Mouse (Mus musculus) forebrain, postnatal 0 days (tissue): ENCODE measurements at regions not wholly inside any gene's neighbourhood (a gene's known extent, or its start where the extent isn't known, plus 50 kb on each side); places are given as distances from the start of the nearest gene placed in this dataset.

Source experiments
- ATAC-seq: fragments of 200-750 bp; cut with Nextera tagmentation; 2 replicates; pipeline ENCODE4 v1.8.0; 2017; ENCODE audit warnings: mild to moderate bottlenecking, moderate library complexity
- DNase-seq: peaks from one replicate; pipeline ENCODE4 v3.0.0-alpha.2; 2015
- H3K27ac ChIP-seq: fragments of 300-500 bp; sonication (generic); 2 replicates; pipeline ENCODE4 v1.5.1; 2014; ENCODE audit warnings: low read depth, mild to moderate bottlenecking, antibody characterized with exemption, low read length, moderate library complexity, mixed read lengths
- H3K27me3 ChIP-seq: fragments of 300-500 bp; sonication (generic); 2 replicates; pipeline ENCODE4 v1.6.1; 2014; ENCODE audit warnings: mild to moderate bottlenecking, low read length, mixed read lengths; ENCODE audit not compliant: insufficient read depth
- H3K36me3 ChIP-seq: fragments of 300-500 bp; sonication (generic); 2 replicates; pipeline ENCODE4 v1.6.1; 2014; ENCODE audit warnings: mild to moderate bottlenecking, moderate library complexity; ENCODE audit not compliant: insufficient read depth
- H3K4me1 ChIP-seq: fragments of 300-500 bp; sonication (generic); 2 replicates; pipeline ENCODE4 v1.6.1; 2014; ENCODE audit warnings: antibody characterized with exemption; ENCODE audit not compliant: insufficient read depth
- H3K4me2 ChIP-seq: fragments of 300-500 bp; sonication (generic); 2 replicates; pipeline ENCODE4 v1.6.1; 2014; ENCODE audit warnings: low read depth, mild to moderate bottlenecking, moderate library complexity
- H3K4me3 ChIP-seq: fragments of 300-500 bp; sonication (generic); 2 replicates; pipeline ENCODE4 v1.5.1; 2014; ENCODE audit warnings: low read depth, low read length, mixed read lengths
- H3K9ac ChIP-seq: fragments of 300-500 bp; sonication (generic); 2 replicates; pipeline ENCODE4 v1.6.1; 2014; ENCODE audit warnings: mild to moderate bottlenecking
- H3K9me3 ChIP-seq: fragments of 300-500 bp; sonication (generic); 2 replicates; pipeline ENCODE4 v1.6.1; 2016; ENCODE audit warnings: low read length
- CTCF ChIP-seq: sonication (generic); IDR thresholded peaks from 2 replicates; pipeline ENCODE4 v1.5.1; 2016; ENCODE audit warnings: antibody characterized with exemption, control low read depth, low read depth
- WGBS: fragments of 180-500 bp; shearing (Covaris S2); extraction: QIAGEN DNeasy Blood & Tissue Kit; methylation state at CpG from one replicate; pipeline ENCODE4 v1.1.7; 2014; 5-methylcytosine and 5-hydroxymethylcytosine counted together

DNA sequence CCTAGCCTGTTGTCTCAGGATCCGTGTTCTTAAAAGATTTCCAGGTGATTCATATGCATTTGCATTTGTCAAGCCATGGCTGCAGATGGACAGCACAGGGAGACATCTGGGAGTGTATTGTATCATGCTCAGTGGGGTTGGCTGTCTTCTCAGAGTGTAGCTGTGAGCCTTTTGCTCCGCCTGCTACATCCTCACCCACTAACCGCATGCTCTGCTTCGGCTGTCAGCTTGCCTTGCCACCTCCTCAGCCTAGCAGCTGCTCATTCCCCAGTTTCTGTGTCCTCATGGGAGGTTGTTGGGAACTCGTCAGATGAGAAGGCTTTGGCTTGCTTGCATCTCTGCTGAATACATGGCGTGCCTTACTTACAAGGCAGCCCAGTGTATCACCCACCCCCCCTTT lies 174.5 kb upstream of the C9orf72 start:
- peak; percentile 84 for ATAC-seq
- H3K9me3 ChIP-seq = no peaks in the 10 kb centered on the region
- no peaks in the 10 kb centered on the region for H3K27me3 ChIP-seq
- peak; percentile 64 for DNase-seq
- no peaks in the 10 kb centered on the region for H3K4me1 ChIP-seq
- H3K27ac ChIP-seq = no peak overlapping the region
- 63% methylated on average over 6 of the region's 6 CpGs for WGBS
- H3K36me3 ChIP-seq = no peaks in the 10 kb centered on the region
- TF ChIP-seq CTCF = no peak
- H3K4me2 ChIP-seq = no peak overlapping the region
- H3K9ac ChIP-seq = no peak overlapping the region
- H3K4me3 ChIP-seq = no peak overlapping the region

DNA sequence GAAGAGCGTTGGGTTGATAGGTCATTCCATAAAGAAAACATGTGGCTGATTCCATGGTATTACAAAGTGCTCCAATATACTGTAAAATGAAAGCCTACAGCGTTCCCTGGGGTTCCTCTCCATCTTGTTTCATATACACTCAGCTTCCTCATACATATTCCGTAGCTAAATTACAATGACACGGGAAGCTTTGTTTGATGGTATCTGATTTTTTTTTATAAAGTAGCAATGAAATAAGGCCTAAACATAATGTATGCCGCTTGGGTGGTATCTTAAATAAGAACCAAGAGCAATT lies 169.6 kb upstream of the C9orf72 start:
- 83% methylated on average over 5 of the region's 5 CpGs for WGBS
- H3K4me2 ChIP-seq = no peak overlapping the region
- no peaks in the 10 kb centered on the region for H3K4me1 ChIP-seq
- DNase-seq = no peak
- H3K27me3 ChIP-seq = no peaks in the 10 kb centered on the region
- H3K9ac ChIP-seq = no peak overlapping the region
- H3K9me3 ChIP-seq = no peaks in the 10 kb centered on the region
- H3K36me3 ChIP-seq = no peaks in the 10 kb centered on the region
- TF ChIP-seq CTCF = no peak
- ATAC-seq = no peak
- no peak overlapping the region for H3K27ac ChIP-seq
- no peak overlapping the region for H3K4me3 ChIP-seq

GRCm38 (mm10) chr4:35394821-35395582 lies 169.0 kb upstream of the C9orf72 start:
- ATAC-seq = no peak
- Histone ChIP-seq H3K4me1 (no peaks in the 10 kb centered on the region), H3K4me3 (no peak overlapping the region), H3K9me3 (no peaks in the 10 kb centered on the region), H3K4me2 (0 out of 2 replicates have a peak overlapping the region, but pooled peaks have one; percentile 2), H3K9ac (no peak overlapping the region), H3K27me3 (no peaks in the 10 kb centered on the region), H3K36me3 (no peaks in the 10 kb centered on the region), H3K27ac (no peak overlapping the region)
- WGBS = 58% methylated on average over 16 of the region's 16 CpGs
- no peak for TF ChIP-seq CTCF
- no peak for DNase-seq

DNA sequence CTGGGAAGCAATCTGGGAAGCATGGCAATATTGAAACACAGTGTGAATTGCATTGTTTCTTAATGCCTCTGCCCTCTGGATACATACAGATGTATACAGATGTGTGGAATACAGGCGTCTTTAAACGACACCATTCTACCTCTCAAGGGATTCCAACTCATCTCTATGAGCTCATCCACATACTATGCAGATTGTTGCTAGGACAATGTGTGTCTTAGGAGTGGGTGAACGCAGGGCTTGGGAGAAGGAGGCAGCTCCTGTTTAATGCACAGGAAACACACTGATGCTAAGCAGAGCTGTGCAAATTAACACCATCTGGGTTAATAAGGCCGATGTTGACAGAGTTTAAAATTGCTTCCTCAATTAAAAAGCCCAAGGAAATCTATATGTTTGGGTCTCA lies 149.8 kb upstream of the C9orf72 start:
- no peaks in the 10 kb centered on the region for H3K36me3 ChIP-seq
- H3K9me3 ChIP-seq = no peaks in the 10 kb centered on the region
- no peak overlapping the region for H3K27ac ChIP-seq
- no peak overlapping the region for H3K4me3 ChIP-seq
- TF ChIP-seq CTCF = no peak
- ATAC-seq = no peak
- 20% methylated on average over 4 of the region's 4 CpGs for WGBS
- H3K4me1 ChIP-seq = no peaks in the 10 kb centered on the region
- H3K9ac ChIP-seq = no peak overlapping the region
- DNase-seq = no peak
- H3K4me2 ChIP-seq = no peak overlapping the region
- H3K27me3 ChIP-seq = no peaks in the 10 kb centered on the region

DNA sequence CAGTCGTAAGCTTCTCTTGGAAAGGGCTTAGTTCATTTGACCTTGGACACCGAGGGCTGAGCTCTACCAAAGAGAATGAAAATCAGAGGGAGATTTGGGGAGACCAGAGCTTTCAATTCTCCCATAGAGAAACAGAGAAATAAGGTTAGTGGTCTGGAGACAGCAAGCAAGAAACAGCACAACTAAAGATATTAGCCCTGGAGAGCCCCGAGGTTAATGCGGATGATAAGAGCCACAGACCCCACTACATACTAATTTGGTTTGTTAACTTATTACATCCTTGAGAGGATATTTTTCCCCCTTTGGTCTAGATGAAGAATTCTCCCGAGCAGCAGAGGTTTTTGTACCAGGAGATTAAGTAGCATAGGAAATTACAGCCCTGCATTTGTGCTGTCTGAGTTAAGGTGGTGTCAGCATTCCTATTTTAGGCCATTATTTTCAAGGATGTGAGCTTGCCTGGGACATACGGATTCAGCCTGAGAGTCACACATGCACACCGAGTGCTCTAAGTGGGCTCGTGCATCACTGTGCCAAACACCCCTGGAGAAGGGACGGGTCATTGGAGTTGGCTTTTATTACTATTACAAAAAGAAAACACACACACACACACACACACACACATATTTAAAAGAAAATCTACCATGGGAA lies 147.4 kb upstream of the C9orf72 start:
- no peak overlapping the region for H3K9ac ChIP-seq
- no peaks in the 10 kb centered on the region for H3K4me1 ChIP-seq
- no peak overlapping the region for H3K27ac ChIP-seq
- peak overlapping the region; percentile 32 for H3K4me2 ChIP-seq
- ATAC-seq (peak; percentile 40), DNase-seq (no peak)
- no peaks in the 10 kb centered on the region for H3K27me3 ChIP-seq
- TF ChIP-seq CTCF = no peak
- no peaks in the 10 kb centered on the region for H3K36me3 ChIP-seq
- no peaks in the 10 kb centered on the region for H3K9me3 ChIP-seq
- WGBS = 32% methylated on average over 9 of the region's 9 CpGs
- H3K4me3 ChIP-seq = no peak overlapping the region

DNA sequence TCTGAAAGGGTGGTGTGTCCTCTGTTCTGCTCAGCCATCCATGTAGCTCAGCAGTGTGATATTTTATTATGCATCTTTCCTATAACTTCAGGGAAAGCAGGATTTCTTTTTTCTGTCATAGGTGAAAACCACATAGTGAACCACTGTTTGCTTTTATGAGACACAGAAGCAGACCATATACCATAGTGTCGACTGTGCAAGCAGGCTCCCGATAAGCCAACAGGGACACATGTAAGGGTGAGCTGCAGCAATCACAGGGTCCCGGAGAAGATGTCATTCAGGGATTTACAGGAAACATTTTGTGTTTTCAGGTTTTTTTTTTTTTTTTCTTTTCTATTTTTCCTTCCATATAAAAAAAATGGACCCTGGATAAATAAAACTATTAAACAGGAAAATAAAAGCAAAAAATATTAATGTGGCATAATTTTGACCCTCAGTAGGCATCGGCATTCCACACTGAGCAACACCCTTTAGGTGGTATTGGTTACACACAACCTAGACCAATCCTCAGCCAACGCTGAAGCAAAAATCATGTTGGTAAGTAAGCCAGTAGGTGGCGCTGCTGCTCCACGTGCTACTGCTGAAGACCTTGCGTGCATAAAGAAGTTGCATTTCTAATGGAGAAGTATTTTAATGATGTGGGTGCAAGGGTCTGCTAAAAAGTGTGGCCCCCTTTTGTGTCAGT lies 146.7 kb upstream of the C9orf72 start:
- Histone ChIP-seq H3K4me3 (no peak overlapping the region), H3K9me3 (no peaks in the 10 kb centered on the region), H3K27me3 (no peaks in the 10 kb centered on the region), H3K4me2 (peak overlapping the region; percentile 32), H3K9ac (no peak overlapping the region), H3K27ac (no peak overlapping the region), H3K4me1 (no peaks in the 10 kb centered on the region), H3K36me3 (no peaks in the 10 kb centered on the region)
- ATAC-seq (peak; percentile 91), DNase-seq (peak; percentile 94)
- peak; percentile 99 for TF ChIP-seq CTCF
- 28% methylated on average over 8 of the region's 8 CpGs for WGBS

DNA sequence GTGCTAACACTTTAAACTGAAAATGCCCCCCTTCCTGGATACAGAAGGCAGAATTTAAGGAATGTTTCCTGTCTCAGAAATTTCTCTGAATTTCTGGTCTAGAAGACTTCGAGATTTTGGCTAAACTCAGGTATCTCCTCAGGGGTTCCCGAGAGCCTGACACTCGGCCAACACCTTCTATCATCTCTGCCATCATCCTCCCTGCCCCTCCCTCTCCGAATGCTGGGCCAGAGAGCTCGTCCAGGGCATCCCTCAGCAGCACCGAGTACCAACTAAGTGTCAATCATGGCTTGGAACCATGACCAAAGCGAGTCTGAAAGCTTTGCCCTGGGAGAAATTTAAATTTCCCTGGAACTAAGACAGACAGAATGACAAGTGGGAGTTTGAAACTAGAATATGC lies 138.2 kb upstream of the C9orf72 start:
- TF ChIP-seq CTCF = no peak
- no peaks in the 10 kb centered on the region for H3K4me1 ChIP-seq
- H3K9me3 ChIP-seq = no peaks in the 10 kb centered on the region
- no peak overlapping the region for H3K4me3 ChIP-seq
- 58% methylated on average over 7 of the region's 7 CpGs for WGBS
- H3K36me3 ChIP-seq = no peaks in the 10 kb centered on the region
- no peaks in the 10 kb centered on the region for H3K27me3 ChIP-seq
- ATAC-seq = no peak
- H3K9ac ChIP-seq = no peak overlapping the region
- no peak overlapping the region for H3K4me2 ChIP-seq
- DNase-seq = no peak
- no peak overlapping the region for H3K27ac ChIP-seq
